Comparison of ENCODE assay signal across 8 mouse cellular contexts in the genomic region with DNA sequence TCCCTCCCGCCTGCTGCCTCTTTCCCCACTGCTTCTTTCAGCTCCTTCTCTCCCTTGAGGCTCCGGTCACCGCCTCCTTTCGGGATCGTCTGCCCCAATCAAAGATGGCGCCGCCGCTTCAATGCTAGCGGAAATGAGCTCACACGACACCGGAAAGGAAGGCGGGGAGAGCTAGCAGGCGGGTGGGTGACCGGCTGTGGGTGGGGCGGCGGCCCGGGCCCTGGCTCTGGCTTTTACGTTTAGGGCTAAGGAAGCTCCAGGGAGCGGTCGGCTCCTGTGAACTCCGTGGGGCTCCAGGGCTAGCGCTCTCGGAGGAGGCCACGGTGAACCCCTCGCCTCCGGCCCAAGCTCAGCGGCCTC. TPM values are rescaled to one million over a fixed set of nuclear protein-coding genes. Genes with fewer than 3 reads are reported as not detected.
DNase-seq lines count a peak whose midpoint lies in the region; ATAC-seq and TF ChIP-seq lines count a peak whose summit lies in the region.

A gene (plus strand): TSS at position 171 of the 360 bp plus-strand sequence.

- no peak for TF ChIP-seq EP300 in ES-Bruce4 (IDR thresholded peaks at IDR 0.05; ENCODE audit: insufficient read depth, low read depth, low read length)

- peak; percentile 53 for TF ChIP-seq POLR2A in ES-Bruce4 (IDR thresholded peaks at IDR 0.05; ENCODE audit: insufficient read depth, low read length)

- no peaks in the 10 kb centered on the region for H3K27me3 ChIP-seq in ES-Bruce4 (ENCODE audit: control insufficient read depth, insufficient read depth, low read length, poor library complexity, severe bottlenecking)
- H3K27me3 ChIP-seq in forebrain, embryonic 14.5 days (replicated peaks; ENCODE audit: control insufficient read depth, insufficient read depth, low read length), result no peaks in the 10 kb centered on the region
- no peaks in the 10 kb centered on the region for H3K27me3 ChIP-seq in neural tube, embryonic 15.5 days (replicated peaks)

- H3K9me3 ChIP-seq in ES-Bruce4 (replicated peaks; ENCODE audit: control insufficient read depth, insufficient read depth, low read length, poor library complexity, severe bottlenecking), result no peaks in the 10 kb centered on the region
- no peaks in the 10 kb centered on the region for H3K9me3 ChIP-seq in forebrain, embryonic 14.5 days (replicated peaks; ENCODE audit: control insufficient read depth, low read length)
- H3K9me3 ChIP-seq in neural tube, embryonic 15.5 days (replicated peaks), result no peaks in the 10 kb centered on the region

- peak; percentile 98 for DNase-seq in forebrain, embryonic 14.5 days (ENCODE audit: low spot score)
- DNase-seq in heart, postnatal 14 days, result peak; percentile 96 to 98
- peak; percentile 97 for DNase-seq in layer of hippocampus, adult 11-12 months (ENCODE audit: low spot score)
- peak; percentile 97 to 98 for DNase-seq in lung, adult 18-20 months
- DNase-seq in testis, postnatal 14 days (ENCODE audit: low spot score), result peak; percentile 96

- no peak for TF ChIP-seq CTCF in ES-Bruce4 (IDR thresholded peaks at IDR 0.05; ENCODE audit: low read depth, low read length)

- peak within 1 kb of the TSS; percentile 72 for H3K4me3 ChIP-seq in ES-Bruce4 (ENCODE audit: low read depth, low read length)
- H3K4me3 ChIP-seq in forebrain, embryonic 14.5 days (ENCODE audit: low read depth, low read length), result peak within 1 kb of the TSS; percentile 80
- H3K4me3 ChIP-seq in neural tube, embryonic 15.5 days (replicated peaks), result peak within 1 kb of the TSS; percentile 97

- no peaks in the 10 kb centered on the region for H3K4me1 ChIP-seq in ES-Bruce4 (ENCODE audit: control insufficient read depth, insufficient read depth, low read length)
- H3K4me1 ChIP-seq in forebrain, embryonic 14.5 days (ENCODE audit: control insufficient read depth, insufficient read depth, low read length), result peaks cover 14% of the 10 kb centered on the region
- H3K4me1 ChIP-seq in neural tube, embryonic 15.5 days, result peaks cover 35% of the 10 kb centered on the region

- intact Hi-C loops in heart, postnatal 14 days (cut with DNase I), result no loop called here

- WGBS in forebrain, embryonic 14.5 days, result under 1% methylated on average over 27 of the region's 27 CpGs
- under 1% methylated on average over 27 of the region's 27 CpGs for WGBS in neural tube, embryonic 15.5 days

- H3K36me3 ChIP-seq in ES-Bruce4 (ENCODE audit: control insufficient read depth, insufficient read depth, low read length, poor library complexity, severe bottlenecking), result no peaks in the 10 kb centered on the region
- no peaks in the 10 kb centered on the region for H3K36me3 ChIP-seq in forebrain, embryonic 14.5 days (ENCODE audit: control insufficient read depth, insufficient read depth, low read length)
- no peaks in the 10 kb centered on the region for H3K36me3 ChIP-seq in neural tube, embryonic 15.5 days

- 0 out of 2 replicates have a peak within 1 kb of the TSS, but pooled peaks have one; percentile 6 for H3K27ac ChIP-seq in ES-Bruce4 (ENCODE audit: insufficient read depth, low read length)
- peak within 1 kb of the TSS; percentile 74 for H3K27ac ChIP-seq in forebrain, embryonic 14.5 days (ENCODE audit: low read depth, low read length)
- peak within 1 kb of the TSS; percentile 90 for H3K27ac ChIP-seq in neural tube, embryonic 15.5 days (replicated peaks)

- ATAC-seq in cerebellum, adult (ENCODE audit: insufficient number of reproducible peaks, low FRiP score, low TSS enrichment), result peak; percentile 96
- ATAC-seq in forebrain, embryonic 14.5 days, result peak; percentile 97
- ATAC-seq in neural tube, embryonic 15.5 days (ENCODE audit: low FRiP score), result peak; percentile 94

- peak within 1 kb of the TSS; percentile 72 for H3K4me2 ChIP-seq in forebrain, embryonic 14.5 days (ENCODE audit: low read length)
- H3K4me2 ChIP-seq in neural tube, embryonic 15.5 days, result peak within 1 kb of the TSS; percentile 99

- peak within 1 kb of the TSS; percentile 93 for H3K9ac ChIP-seq in ES-Bruce4 (ENCODE audit: low read depth, poor library complexity, severe bottlenecking)
- H3K9ac ChIP-seq in forebrain, embryonic 14.5 days (ENCODE audit: low read length), result peak within 1 kb of the TSS; percentile 86
- H3K9ac ChIP-seq in neural tube, embryonic 15.5 days (replicated peaks), result peak within 1 kb of the TSS; percentile 92

RNA-seq across cellular contexts. Expression of the gene that starts here (rescaled TPM):
- 18.6 and 21.4 TPM in 2 replicates for polyA plus RNA-seq in ES-Bruce4 (2011; ENCODE audit: insufficient read depth, insufficient read length, low read depth, missing spikeins)
- 14.3 and 16.4 TPM in 2 replicates for polyA plus RNA-seq in forebrain, embryonic 14.5 days (2014; fragmentation: Nextera tagmentation; extraction: Ambion mirVana)
- total RNA-seq in heart, postnatal 14 days (2021), result 10 to 100 TPM; 22.9 to 23.2 TPM
- polyA plus RNA-seq in neural tube, embryonic 15.5 days (2015; fragmentation: Nextera tagmentation; extraction: Ambion mirVana), result 15.7 and 16.2 TPM in 2 replicates

Comparison
In these comparisons a context has a peak if more than half of its experiments do, and no peak if none do; other contexts are left out.
1. Peak in every context shown above with its lines: DNase-seq, ATAC-seq, H3K4me3 ChIP-seq and H3K27ac ChIP-seq.
2. H3K27ac ChIP-seq: peak in every context shown above with its lines; median percentile 90 in neural tube, embryonic 15.5 days; 74 in forebrain, embryonic 14.5 days; 6 in ES-Bruce4.